Comparison of ENCODE assay signal across 2 mouse cellular contexts in genomic region chr4:43553891-43554290, GRCm38 (mm10).
A peak's percentile ranks its signal among the peaks of the same experiment; 100 is the strongest.
TF ChIP-seq lines count a peak whose summit lies in the region.

No protein-coding gene starts in this region.

TF ChIP-seq in CH12.LX, 34 proteins besides CTCF, POLR2A, EP300 and RAD21:
- TF ChIP-seq UBTF (IDR thresholded peaks at IDR 0.05; ENCODE audit: low read depth, low read length) = no peak
- no peak; the same call in 1 of the 2 replicates for TF ChIP-seq BHLHE40 (IDR thresholded peaks at IDR 0.05; ENCODE audit: low read depth, low read length)
- no peak for TF ChIP-seq ZC3H11A (IDR thresholded peaks at IDR 0.05; ENCODE audit: low read depth, low read length)
- TF ChIP-seq USF2 (conservative IDR thresholded peaks at IDR 0.05; ENCODE audit: low read depth, low read length) = no peak
- TF ChIP-seq TCF12 (IDR thresholded peaks at IDR 0.05; ENCODE audit: low read depth, low read length) = peak; percentile 46; the same call in 1 of the 2 replicates
- TF ChIP-seq RCOR1 (conservative IDR thresholded peaks at IDR 0.05; ENCODE audit: low read depth, low read length) = no peak
- TF ChIP-seq E2F4 (IDR thresholded peaks at IDR 0.05; ENCODE audit: insufficient replicate concordance, low read depth, low read length) = no peak
- 0 out of 2 replicates have a peak, but pooled peaks have one; percentile 28 for TF ChIP-seq MXI1 (IDR thresholded peaks at IDR 0.05; ENCODE audit: low read depth, low read length)
- no peak for TF ChIP-seq KAT2A (IDR thresholded peaks at IDR 0.05; ENCODE audit: insufficient replicate concordance, low read length)
- TF ChIP-seq TBP (conservative IDR thresholded peaks at IDR 0.05; ENCODE audit: low read depth, low read length) = no peak
- TF ChIP-seq ZNF384 (IDR thresholded peaks at IDR 0.05; ENCODE audit: low read depth, low read length) = no peak
- no peak for TF ChIP-seq MAZ (IDR thresholded peaks at IDR 0.05; ENCODE audit: low read depth, low read length)
- no peak for TF ChIP-seq CHD2 (IDR thresholded peaks at IDR 0.05; ENCODE audit: low read length)
- TF ChIP-seq CHD1 (IDR thresholded peaks at IDR 0.05; ENCODE audit: low read depth, low read length) = no peak
- TF ChIP-seq PAX5 (IDR thresholded peaks at IDR 0.05; ENCODE audit: low read length) = no peak
- no peak; the same call in 1 of the 2 replicates for TF ChIP-seq SMC3 (IDR thresholded peaks at IDR 0.05; ENCODE audit: low read depth, low read length)
- no peak for TF ChIP-seq MAX (IDR thresholded peaks at IDR 0.05; ENCODE audit: low read length)
- no peak for TF ChIP-seq NELFE (IDR thresholded peaks at IDR 0.05; ENCODE audit: low read depth, low read length)
- peak; percentile 72 for TF ChIP-seq SIN3A (IDR thresholded peaks at IDR 0.05; ENCODE audit: low read length)
- TF ChIP-seq NRF1 (IDR thresholded peaks at IDR 0.05; ENCODE audit: low read depth, low read length) = no peak
- TF ChIP-seq ETS1 (conservative IDR thresholded peaks at IDR 0.05; ENCODE audit: low read depth, low read length) = peak; percentile 62
- no peak for TF ChIP-seq HCFC1 (IDR thresholded peaks at IDR 0.05; ENCODE audit: low read depth, low read length)
- no peak for TF ChIP-seq USF1 (IDR thresholded peaks at IDR 0.05; ENCODE audit: low read depth, low read length)
- TF ChIP-seq IRF4 (IDR thresholded peaks at IDR 0.05; ENCODE audit: low read depth, low read length) = no peak
- no peak for TF ChIP-seq MEF2A (IDR thresholded peaks at IDR 0.05; ENCODE audit: borderline replicate concordance, low read depth, low read length)
- no peak for TF ChIP-seq ZKSCAN1 (IDR thresholded peaks at IDR 0.05; ENCODE audit: borderline replicate concordance, low read depth, low read length)
- TF ChIP-seq ZMIZ1 (IDR thresholded peaks at IDR 0.05; ENCODE audit: low read depth, low read length) = no peak
- TF ChIP-seq JUN (IDR thresholded peaks at IDR 0.05; ENCODE audit: insufficient read depth, low read depth, low read length) = 0 out of 2 replicates have a peak, but pooled peaks have one; percentile 11
- no peak for TF ChIP-seq ELF1 (IDR thresholded peaks at IDR 0.05; ENCODE audit: low read depth, low read length)
- TF ChIP-seq MYC (IDR thresholded peaks at IDR 0.05; ENCODE audit: low read depth, low read length) = no peak
- TF ChIP-seq JUND (conservative IDR thresholded peaks at IDR 0.05; ENCODE audit: low read depth, low read length) = no peak
- TF ChIP-seq POLR2AphosphoS2 (IDR thresholded peaks at IDR 0.05; ENCODE audit: low read depth, low read length) = no peak
- no peak for TF ChIP-seq MAFK (IDR thresholded peaks at IDR 0.05; ENCODE audit: insufficient replicate concordance, low read length)
- no peak for TF ChIP-seq GABPA (IDR thresholded peaks at IDR 0.05; ENCODE audit: insufficient replicate concordance, low read depth, low read length)

TF ChIP-seq in myocyte, 11 proteins besides CTCF, POLR2A, EP300 and RAD21:
- TF ChIP-seq POLR2AphosphoS2 (IDR thresholded peaks at IDR 0.05; ENCODE audit: insufficient read length, low read depth) = peak; percentile 25
- TF ChIP-seq USF1 (IDR thresholded peaks at IDR 0.05; ENCODE audit: low read depth) = no peak
